Mouse (Mus musculus) CH12.LX (cell line): Measurements from ENCODE around the gene Nat8f4. TPM values are rescaled to one million over a fixed set of nuclear protein-coding genes. Genes with fewer than 3 reads are reported as not detected.
"Not testable (repeated sequence)": the region's sequence is repeated elsewhere in the genome, so short reads cannot be mapped to it uniquely, and the experiment has no call there.

Experiments
- DNase-seq: peaks from one replicate; pipeline ENCODE4 v3.0.0-alpha.2; 2013; ENCODE audit errors: extremely low read depth
- H3K27ac ChIP-seq: 2 replicates; pipeline ENCODE4 v1.5.1; 2012; ENCODE audit warnings: low read depth, mild to moderate bottlenecking, control low read depth, moderate library complexity; ENCODE audit not compliant: insufficient read depth
- H3K27me3 ChIP-seq: replicated peaks from 2 replicates; pipeline ENCODE3; 2012; ENCODE audit warnings: inconsistent platforms
- H3K36me3 ChIP-seq, 2 experiments: replicated peaks in 1 of 2; 2 replicates each; pipeline versions ENCODE3 to v1.6.1; 2012; ENCODE audit warnings: inconsistent platforms in 1 of 2, low read length in 1 of 2, mild to moderate bottlenecking in 1 of 2, mixed read lengths in 1 of 2, moderate library complexity in 1 of 2; ENCODE audit not compliant: control insufficient read depth in 1 of 2, insufficient read depth in 1 of 2
- H3K4me1 ChIP-seq, 2 experiments: 2 replicates each; pipeline ENCODE4 v1.6.1; 2012; ENCODE audit warnings: inconsistent platforms in 1 of 2, moderate library complexity in 1 of 2; ENCODE audit not compliant: insufficient read depth in 2 of 2, control insufficient read depth in 1 of 2
- H3K4me2 ChIP-seq: 2 replicates; pipeline ENCODE4 v1.6.1; 2012; ENCODE audit warnings: low read depth, mild to moderate bottlenecking, control low read depth; ENCODE audit not compliant: poor library complexity, insufficient read depth, severe bottlenecking
- H3K4me3 ChIP-seq, 3 experiments: fragments of 150-350 bp in 1 of 3; sonication (generic) in 1 of 3; replicated peaks in 1 of 3; 2 replicates each; pipeline versions ENCODE3 to v1.5.1; 2011 to 2012; ENCODE audit warnings: low read depth in 2 of 3, low read length in 2 of 3, mild to moderate bottlenecking in 2 of 3, moderate library complexity in 2 of 3, control low read depth in 1 of 3, improper control_type of control experiment in 1 of 3, inconsistent platforms in 1 of 3, mixed read lengths in 1 of 3; ENCODE audit not compliant: poor library complexity in 1 of 3
- H3K79me2 ChIP-seq: replicated peaks from 2 replicates; pipeline ENCODE4 v1.6.1; 2012; ENCODE audit warnings: mild to moderate bottlenecking, moderate library complexity; ENCODE audit not compliant: control insufficient read depth, poor library complexity, insufficient read depth, severe bottlenecking; ENCODE audit errors: extremely low read depth
- H3K9ac ChIP-seq: 2 replicates; pipeline ENCODE4 v1.6.1; 2012; ENCODE audit warnings: low read depth, mild to moderate bottlenecking, control low read depth, moderate library complexity; ENCODE audit not compliant: insufficient read depth
- H3K9me3 ChIP-seq: replicated peaks from 2 replicates; pipeline ENCODE3; 2012; ENCODE audit warnings: low read length, inconsistent platforms, mixed read lengths
- BHLHE40 ChIP-seq: IDR thresholded peaks from 2 replicates; pipeline ENCODE4 v1.6.1; 2011; ENCODE audit warnings: mild to moderate bottlenecking, low read depth, low read length, improper control_type of control experiment
- CHD1 ChIP-seq: IDR thresholded peaks from 2 replicates; pipeline ENCODE4 v1.6.1; 2012; ENCODE audit warnings: low read depth, low read length, improper control_type of control experiment, inconsistent platforms
- CHD2 ChIP-seq: IDR thresholded peaks from 2 replicates; pipeline ENCODE4 v1.6.1; 2011; ENCODE audit warnings: low read length, improper control_type of control experiment
- ELF1 ChIP-seq: IDR thresholded peaks from 2 replicates; pipeline ENCODE4 v1.6.1; 2014; ENCODE audit warnings: low read depth, mild to moderate bottlenecking, inconsistent platforms, low read length, improper control_type of control experiment
- ETS1 ChIP-seq: conservative IDR thresholded peaks from 2 replicates; pipeline ENCODE4 v1.6.1; 2012; ENCODE audit warnings: low read depth, mild to moderate bottlenecking, inconsistent platforms, low read length, improper control_type of control experiment, moderate library complexity
- HCFC1 ChIP-seq: IDR thresholded peaks from 2 replicates; pipeline ENCODE4 v1.6.1; 2012; ENCODE audit warnings: low read depth, mild to moderate bottlenecking, inconsistent platforms, low read length, improper control_type of control experiment
- IRF4 ChIP-seq: IDR thresholded peaks from 2 replicates; pipeline ENCODE4 v1.6.1; 2014; ENCODE audit warnings: low read depth, mild to moderate bottlenecking, inconsistent platforms, low read length, improper control_type of control experiment
- JUN ChIP-seq: IDR thresholded peaks from 2 replicates; pipeline ENCODE4 v1.6.1; 2011; ENCODE audit warnings: low read depth, mild to moderate bottlenecking, low read length, improper control_type of control experiment, moderate library complexity; ENCODE audit not compliant: insufficient read depth
- JUND ChIP-seq: conservative IDR thresholded peaks from 2 replicates; pipeline ENCODE4 v1.6.1; 2011; ENCODE audit warnings: low read depth, low read length, improper control_type of control experiment
- KAT2A ChIP-seq: IDR thresholded peaks from 2 replicates; pipeline ENCODE4 v1.6.1; 2012; ENCODE audit warnings: low read length, improper control_type of control experiment, inconsistent platforms; ENCODE audit not compliant: insufficient replicate concordance
- MAFK ChIP-seq: IDR thresholded peaks from 2 replicates; pipeline ENCODE4 v1.6.1; 2011; ENCODE audit warnings: low read length, improper control_type of control experiment; ENCODE audit not compliant: insufficient replicate concordance
- MAX ChIP-seq: IDR thresholded peaks from 2 replicates; pipeline ENCODE4 v1.6.1; 2011; ENCODE audit warnings: low read length, improper control_type of control experiment
- MAZ ChIP-seq: IDR thresholded peaks from 2 replicates; pipeline ENCODE4 v1.6.1; 2012; ENCODE audit warnings: low read depth, mild to moderate bottlenecking, inconsistent platforms, low read length, improper control_type of control experiment, moderate library complexity
- MEF2A ChIP-seq: IDR thresholded peaks from 2 replicates; pipeline ENCODE4 v1.6.1; 2014; ENCODE audit warnings: low read depth, mild to moderate bottlenecking, inconsistent platforms, low read length, improper control_type of control experiment, borderline replicate concordance
- MXI1 ChIP-seq: IDR thresholded peaks from 2 replicates; pipeline ENCODE4 v1.6.1; 2011; ENCODE audit warnings: mild to moderate bottlenecking, low read depth, low read length, improper control_type of control experiment
- NELFE ChIP-seq: IDR thresholded peaks from 2 replicates; pipeline ENCODE4 v1.6.1; 2011; ENCODE audit warnings: low read depth, low read length, improper control_type of control experiment
- NRF1 ChIP-seq: IDR thresholded peaks from 2 replicates; pipeline ENCODE4 v1.6.1; 2014; ENCODE audit warnings: low read depth, mild to moderate bottlenecking, inconsistent platforms, low read length, improper control_type of control experiment, moderate library complexity
- PAX5 ChIP-seq: IDR thresholded peaks from 2 replicates; pipeline ENCODE4 v1.6.1; 2012; ENCODE audit warnings: low read length, inconsistent platforms, mixed read lengths
- POLR2A ChIP-seq: IDR thresholded peaks from 2 replicates; pipeline ENCODE4 v1.6.1; 2011; ENCODE audit warnings: low read depth, mild to moderate bottlenecking, improper control_type of control experiment, low read length
- POLR2AphosphoS2 ChIP-seq: IDR thresholded peaks from 2 replicates; pipeline ENCODE4 v1.6.1; 2011; ENCODE audit warnings: low read depth, low read length, improper control_type of control experiment
- RAD21 ChIP-seq: IDR thresholded peaks from 2 replicates; pipeline ENCODE4 v1.6.1; 2011; ENCODE audit warnings: low read depth, mild to moderate bottlenecking, low read length, improper control_type of control experiment, moderate library complexity
- SIN3A ChIP-seq: IDR thresholded peaks from 2 replicates; pipeline ENCODE4 v1.6.1; 2012; ENCODE audit warnings: low read length, improper control_type of control experiment, inconsistent platforms
- TCF12 ChIP-seq: IDR thresholded peaks from 2 replicates; pipeline ENCODE4 v1.6.1; 2014; ENCODE audit warnings: low read depth, mild to moderate bottlenecking, inconsistent platforms, low read length, improper control_type of control experiment
- UBTF ChIP-seq: IDR thresholded peaks from 2 replicates; pipeline ENCODE4 v1.6.1; 2012; ENCODE audit warnings: low read depth, mild to moderate bottlenecking, inconsistent platforms, low read length, improper control_type of control experiment, moderate library complexity
- USF2 ChIP-seq: conservative IDR thresholded peaks from 2 replicates; pipeline ENCODE4 v1.6.1; 2011; ENCODE audit warnings: low read depth, low read length, improper control_type of control experiment
- ZC3H11A ChIP-seq: IDR thresholded peaks from 2 replicates; pipeline ENCODE4 v1.6.1; 2012; ENCODE audit warnings: low read depth, mild to moderate bottlenecking, inconsistent platforms, low read length, improper control_type of control experiment
- ZMIZ1 ChIP-seq: IDR thresholded peaks from 2 replicates; pipeline ENCODE4 v1.6.1; 2012; ENCODE audit warnings: low read depth, mild to moderate bottlenecking, inconsistent platforms, low read length, improper control_type of control experiment
- ZNF384 ChIP-seq: IDR thresholded peaks from 2 replicates; pipeline ENCODE4 v1.6.1; 2012; ENCODE audit warnings: low read depth, low read length, improper control_type of control experiment, inconsistent platforms
- dilution Hi-C: fragments of 300-500 bp; cut with MboI; formaldehyde crosslinking; loops from 2 replicates; pipeline ENCODE4 v1.14.3; 2020; ENCODE audit warnings: low sequenced_read_pairs; ENCODE audit not compliant: extremely low pct_unique_long_range_greater_than_20kb, extremely low pct_ligation_motif_present
- in situ Hi-C: fragments of 300-500 bp; cut with MboI; formaldehyde crosslinking; loops from 3 replicates; pipeline ENCODE4 v1.14.3; 2019; ENCODE audit warnings: low sequenced_read_pairs, low pct_ligation_motif_present, low pct_unique_long_range_greater_than_20kb, mixed read lengths
- polyA plus RNA-seq: library from polyadenylated mRNA; unstranded; fragments of >175 nt; gene quantifications from 2 replicates; pipeline ENCODE4 v1.2.1, GENCODE M21; 2012; ENCODE audit warnings: low read depth; ENCODE audit not compliant: insufficient read length
- total RNA-seq, 2 experiments: library from RNA; depleted of rRNA; stranded (reverse); fragments of 300-350 nt in 1 of 2; fragments of >200 nt in 1 of 2; gene quantifications; 2 replicates each; pipeline ENCODE4 v1.2.3; 2012 to 2014

Gene Nat8f4
- total and polyA plus RNA-seq, 3 experiments: 1.8 to 2.4 (median 2.3) TPM

- dilution Hi-C loops: no loop called here
Observed at GRCm38 (mm10) chr6:85888961-85889360, 15.7 kb downstream of the Nat8f4 start.

GRCm38 (mm10) chr6:85884311-85884710, 20.4 kb downstream of the Nat8f4 start:
- H3K79me2 ChIP-seq: no peaks in the 10 kb centered on the region
- no peaks in the 10 kb centered on the region for H3K36me3 ChIP-seq
- dilution Hi-C loops (no loop called here), in situ Hi-C loops (no loop called here)
- TF ChIP-seq MXI1 (no peak), NRF1 (no peak), ZNF384 (no peak), NELFE (no peak), POLR2A (no peak), USF2 (no peak), UBTF (no peak), CHD2 (no peak), TCF12 (no peak), RAD21 (no peak), KAT2A (no peak), HCFC1 (no peak), MAX (no peak), ELF1 (no peak), ETS1 (no peak)
- H3K4me2 ChIP-seq: no peak overlapping the region
- peaks cover 16% of the 10 kb centered on the region for H3K27me3 ChIP-seq
- H3K9me3 ChIP-seq: peaks cover 12% of the 10 kb centered on the region
- H3K4me1 ChIP-seq: no peaks in the 10 kb centered on the region
- no peak overlapping the region for H3K9ac ChIP-seq
- DNase-seq: no peak
- H3K4me3 ChIP-seq: no peak overlapping the region
- H3K27ac ChIP-seq: no peak overlapping the region

More at GRCm38 (mm10) chr6:85888961-85889360, 15.7 kb downstream of the Nat8f4 start:
- no peak for DNase-seq
- H3K27me3 ChIP-seq: peaks cover 25% of the 10 kb centered on the region
- H3K9me3 ChIP-seq: peaks cover 26% of the 10 kb centered on the region
- TF ChIP-seq PAX5: no peak
- TF ChIP-seq ELF1: no peak
- no peak for TF ChIP-seq ETS1
- no peak for TF ChIP-seq JUND
- TF ChIP-seq MAZ: no peak
- TF ChIP-seq BHLHE40: no peak
- no peak for TF ChIP-seq CHD1
- no peak for TF ChIP-seq IRF4
- no peak for TF ChIP-seq HCFC1
- TF ChIP-seq POLR2AphosphoS2: no peak
- TF ChIP-seq POLR2A: no peak
- no peak for TF ChIP-seq MEF2A
- no peak for TF ChIP-seq NELFE
- no peak for TF ChIP-seq UBTF
- TF ChIP-seq ZC3H11A: no peak
- TF ChIP-seq MAFK: no peak
- no peak for TF ChIP-seq TCF12
- TF ChIP-seq SIN3A: no peak
- no peak for TF ChIP-seq ZMIZ1
- no peak for TF ChIP-seq JUN
- in situ Hi-C loops: no loop called here
- H3K27ac ChIP-seq: no peak overlapping the region
- no peak overlapping the region for H3K9ac ChIP-seq
- H3K4me3 ChIP-seq: no peak overlapping the region
- no peak overlapping the region for H3K4me2 ChIP-seq
- H3K79me2 ChIP-seq: no peaks in the 10 kb centered on the region
- H3K4me1 ChIP-seq: no peaks in the 10 kb centered on the region
- no peaks in the 10 kb centered on the region for H3K36me3 ChIP-seq

- DNase-seq, H3K4me1 ChIP-seq, H3K27ac ChIP-seq, in situ Hi-C loops, H3K9ac ChIP-seq, H3K4me2 ChIP-seq, H3K36me3 ChIP-seq, dilution Hi-C loops, H3K79me2 ChIP-seq, H3K4me3 ChIP-seq: not testable (repeated sequence)
- Histone ChIP-seq H3K9me3 (peaks cover 12% of the 10 kb centered on the region), H3K27me3 (peaks cover 12% of the 10 kb centered on the region)
Observed at GRCm38 (mm10) chr6:85883246-85883645, 21.4 kb downstream of the Nat8f4 start.
